Mouse (Mus musculus) MEL (cell line): ENCODE measurements around the gene Zfp575. TPM values are rescaled to one million over a fixed set of nuclear protein-coding genes. Genes with fewer than 3 reads are reported as not detected.

Experiments
- DNase-seq: peaks from one replicate; pipeline ENCODE4 v3.0.0; 2011; ENCODE audit warnings: low read depth, low spot score
- H3K27ac ChIP-seq: 2 replicates; pipeline ENCODE4 v1.5.1; 2012; ENCODE audit warnings: low read depth, mild to moderate bottlenecking, control low read depth, low read length, moderate library complexity; ENCODE audit not compliant: control insufficient read depth
- H3K27me3 ChIP-seq, 2 experiments: fragments of 150-350 bp in 1 of 2; sonication (generic) in 1 of 2; 2 replicates each; pipeline ENCODE4 v1.6.1; 2012; ENCODE audit warnings: low read length in 2 of 2, mild to moderate bottlenecking in 2 of 2, improper control_type of control experiment in 1 of 2, moderate library complexity in 1 of 2; ENCODE audit not compliant: insufficient read depth in 2 of 2, control insufficient read depth in 1 of 2
- H3K36me3 ChIP-seq, 2 experiments: 2 replicates each; pipeline ENCODE4 v1.6.1; 2012 to 2014; ENCODE audit warnings: low read length in 2 of 2, improper control_type of control experiment in 1 of 2, inconsistent platforms in 1 of 2, mild to moderate bottlenecking in 1 of 2; ENCODE audit not compliant: insufficient read depth in 2 of 2, control insufficient read depth in 1 of 2
- H3K4me1 ChIP-seq, 2 experiments: fragments of 150-350 bp in 1 of 2; sonication (generic) in 1 of 2; 2 replicates each; pipeline ENCODE4 v1.6.1; 2012; ENCODE audit warnings: low read length in 2 of 2, improper control_type of control experiment in 1 of 2, mild to moderate bottlenecking in 1 of 2; ENCODE audit not compliant: insufficient read depth in 2 of 2, control insufficient read depth in 1 of 2
- H3K4me3 ChIP-seq, 2 experiments: fragments of 150-350 bp in 1 of 2; sonication (generic) in 1 of 2; 2 replicates each; pipeline ENCODE4 v1.5.1; 2012; ENCODE audit warnings: low read depth in 2 of 2, low read length in 2 of 2, mild to moderate bottlenecking in 2 of 2, moderate library complexity in 2 of 2, control low read depth in 1 of 2, improper control_type of control experiment in 1 of 2; ENCODE audit not compliant: control insufficient read depth in 1 of 2, insufficient read depth in 1 of 2
- H3K79me2 ChIP-seq: 2 replicates; pipeline ENCODE4 v1.6.1; 2012; ENCODE audit warnings: mild to moderate bottlenecking, low read length, moderate library complexity; ENCODE audit not compliant: control insufficient read depth, poor library complexity, insufficient read depth
- H3K9ac ChIP-seq: 2 replicates; pipeline ENCODE4 v1.6.1; 2012; ENCODE audit warnings: low read depth, mild to moderate bottlenecking, control low read depth, low read length, moderate library complexity; ENCODE audit not compliant: control insufficient read depth, poor library complexity, severe bottlenecking
- H3K9me3 ChIP-seq: fragments of 150-350 bp; sonication (generic); replicated peaks from 2 replicates; pipeline ENCODE4 v1.6.1; 2012; ENCODE audit warnings: mild to moderate bottlenecking, low read length, improper control_type of control experiment, moderate library complexity; ENCODE audit not compliant: insufficient read depth
- ETS1 ChIP-seq: IDR thresholded peaks from 2 replicates; pipeline ENCODE4 v1.6.1; 2012; ENCODE audit warnings: low read depth, mild to moderate bottlenecking, inconsistent platforms, low read length, improper control_type of control experiment, moderate library complexity
- MAFK ChIP-seq: IDR thresholded peaks from 2 replicates; pipeline ENCODE4 v1.6.1; 2011; ENCODE audit warnings: low read depth, mild to moderate bottlenecking, low read length, improper control_type of control experiment, borderline replicate concordance
- MAX ChIP-seq: IDR thresholded peaks from 2 replicates; pipeline ENCODE4 v1.6.1; 2011; ENCODE audit warnings: low read length, improper control_type of control experiment
- POLR2AphosphoS2 ChIP-seq: IDR thresholded peaks from 2 replicates; pipeline ENCODE4 v1.6.1; 2011; ENCODE audit warnings: low read length, improper control_type of control experiment
- UBTF ChIP-seq: IDR thresholded peaks from 2 replicates; pipeline ENCODE4 v1.6.1; 2012; ENCODE audit warnings: low read depth, mild to moderate bottlenecking, inconsistent platforms, low read length, improper control_type of control experiment, moderate library complexity, borderline replicate concordance; ENCODE audit not compliant: insufficient read depth
- USF2 ChIP-seq, 2 experiments: IDR thresholded peaks; 2 replicates each; pipeline ENCODE4 v1.6.1; 2011 to 2012; ENCODE audit warnings: improper control_type of control experiment in 2 of 2, low read length in 2 of 2, borderline replicate concordance in 1 of 2, inconsistent platforms in 1 of 2, low read depth in 1 of 2, mild to moderate bottlenecking in 1 of 2; ENCODE audit not compliant: insufficient read depth in 1 of 2
- ZNF384 ChIP-seq: IDR thresholded peaks from 2 replicates; pipeline ENCODE4 v1.6.1; 2012; ENCODE audit warnings: low read depth, mild to moderate bottlenecking, inconsistent platforms, low read length, improper control_type of control experiment
- polyA plus RNA-seq, 2 experiments: library from polyadenylated mRNA; stranded (reverse) in 1 of 2; unstranded in 1 of 2; fragments of >175 nt in 1 of 2; fragments of >200 nt in 1 of 2; gene quantifications; 2 replicates each; pipeline versions ENCODE4 v1.2.1 to v1.2.4; 2012; ENCODE audit warnings: low replicate concordance in 2 of 2, low read depth in 1 of 2; ENCODE audit not compliant: insufficient read length in 2 of 2, insufficient read depth in 1 of 2, missing spikeins in 1 of 2
- total RNA-seq: library from RNA; depleted of rRNA; stranded (reverse); fragments of 300-350 nt; gene quantifications from 2 replicates; pipeline ENCODE4 v1.2.3, GENCODE M21; 2012

Gene Zfp575
- total and polyA plus RNA-seq, 3 experiments, result 0.50 to 0.58 TPM; not detected in 1

DNA sequence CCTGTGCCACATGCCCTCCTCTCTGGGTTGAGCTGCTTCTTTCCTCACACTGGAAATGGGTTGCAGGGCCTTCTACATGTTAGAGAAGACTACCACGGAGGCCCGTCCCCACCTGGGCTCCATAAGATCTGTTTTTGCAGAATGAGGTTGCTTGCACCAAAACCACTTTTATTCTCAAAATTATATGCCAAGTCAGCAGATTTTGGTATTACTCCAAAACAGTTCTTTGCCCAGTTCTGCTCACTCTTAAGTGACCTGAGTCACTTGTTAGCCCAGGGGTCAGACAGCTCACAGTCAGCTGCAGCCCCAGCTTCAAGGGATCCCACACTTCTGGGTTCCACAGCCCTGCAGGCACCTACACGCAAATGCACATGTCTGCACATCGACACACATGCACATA, 26.0 kb downstream of the Zfp575 start:
- TF ChIP-seq ETS1 (no peak), MAFK (peak; percentile 91)
- H3K79me2 ChIP-seq, result no peaks in the 10 kb centered on the region
- H3K27ac ChIP-seq, result no peak overlapping the region
- H3K4me3 ChIP-seq, result no peak overlapping the region
- no peak for DNase-seq
- H3K36me3 ChIP-seq, result no peaks in the 10 kb centered on the region; a peak in 1 of 4 replicates
- H3K4me1 ChIP-seq, result no peaks in the 10 kb centered on the region
- H3K9me3 ChIP-seq, result no peaks in the 10 kb centered on the region
- no peak overlapping the region for H3K9ac ChIP-seq
- no peaks in the 10 kb centered on the region for H3K27me3 ChIP-seq

DNA sequence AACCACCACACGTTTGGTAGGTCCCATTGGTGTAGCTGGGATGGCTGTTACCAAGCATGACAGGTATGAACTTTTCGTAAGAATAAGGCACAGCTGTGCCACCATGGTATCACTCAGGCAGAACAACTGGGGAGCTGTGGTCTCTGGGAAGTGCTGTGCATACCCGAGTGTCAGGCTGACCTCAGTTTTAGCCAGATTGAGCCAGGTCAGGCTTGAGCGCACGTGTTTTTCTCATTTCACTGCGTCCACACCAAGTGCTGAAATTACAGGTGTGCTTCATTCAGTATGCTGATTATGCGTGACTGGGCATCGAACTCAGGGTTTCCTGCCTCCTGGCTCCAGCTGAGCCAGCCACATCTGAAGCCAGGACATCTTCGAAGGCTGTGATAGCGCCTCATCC, 31.7 kb downstream of the Zfp575 start:
- Histone ChIP-seq H3K9me3 (no peaks in the 10 kb centered on the region), H3K27me3 (no peaks in the 10 kb centered on the region), H3K36me3 (no peaks in the 10 kb centered on the region), H3K9ac (no peak overlapping the region), H3K4me1 (no peaks in the 10 kb centered on the region), H3K4me3 (no peak overlapping the region), H3K79me2 (no peaks in the 10 kb centered on the region), H3K27ac (no peak overlapping the region)
- DNase-seq, result no peak
- no peak for TF ChIP-seq MAX

DNA sequence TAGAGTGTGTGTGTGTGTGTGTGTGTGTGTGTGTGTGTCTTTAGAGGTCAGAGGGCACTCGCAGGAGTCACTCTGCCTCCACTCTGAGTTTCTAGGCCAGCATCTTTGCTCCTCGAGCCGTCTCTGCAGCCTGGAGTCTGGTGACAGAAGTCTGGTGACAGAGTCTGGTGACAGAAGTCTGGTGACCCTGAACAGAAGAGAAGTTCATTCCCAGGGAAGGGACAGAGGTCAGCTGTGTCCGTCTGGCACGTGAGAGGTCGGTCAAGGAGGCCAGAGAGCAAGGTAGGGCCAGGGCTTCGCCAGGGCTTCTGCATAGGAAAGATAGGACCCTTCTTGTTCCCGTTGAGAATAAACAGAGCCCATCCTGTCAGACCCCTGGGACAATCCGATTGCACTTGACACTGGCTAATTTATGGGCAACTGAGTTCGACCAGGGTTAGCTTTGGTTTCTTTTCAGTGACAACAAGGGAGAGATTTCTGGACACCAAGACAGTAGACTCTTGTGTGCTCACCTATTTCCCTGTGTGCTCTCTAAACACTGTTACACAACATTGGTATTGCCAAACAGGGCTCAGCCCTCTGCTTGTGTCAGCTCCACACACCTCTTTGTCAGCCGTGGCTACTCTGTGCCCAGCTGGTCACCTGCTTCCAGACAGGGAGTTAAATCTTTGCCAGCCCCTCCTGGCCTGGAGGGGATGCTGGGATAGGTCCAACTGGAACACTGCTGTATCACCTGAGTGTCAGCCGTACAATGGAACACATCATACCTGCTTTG, 35.3 kb downstream of the Zfp575 start:
- H3K9ac ChIP-seq, result no peak overlapping the region
- no peaks in the 10 kb centered on the region; a peak in 1 of 4 replicates for H3K36me3 ChIP-seq
- H3K27ac ChIP-seq, result no peak overlapping the region
- no peak for TF ChIP-seq POLR2AphosphoS2
- TF ChIP-seq UBTF, result no peak
- TF ChIP-seq ZNF384, result no peak
- TF ChIP-seq USF2 (IDR thresholded peaks at IDR 0.05; ENCODE audit: borderline replicate concordance in 1 of 2, insufficient read depth in 1 of 2, low read depth in 1 of 2, low read length in 2 of 2), result no peak
- H3K79me2 ChIP-seq, result peaks cover 7% of the 10 kb centered on the region
- H3K4me3 ChIP-seq, result no peak overlapping the region
- no peak for DNase-seq
- peaks cover 0 to 4% of the 10 kb centered on the region in 2 experiments; a peak in 1 of 4 replicates for H3K4me1 ChIP-seq
- no peaks in the 10 kb centered on the region for H3K27me3 ChIP-seq
- no peaks in the 10 kb centered on the region for H3K9me3 ChIP-seq
